Mouse (Mus musculus): ENCODE measurements around the gene Itgav.

The Itgav gene

GRCm38 (mm10) chr2:83723921-83724826, at the start of gene Itgav:
Gene Itgav, plus strand, starts transcription at chr2:83724397.
- DNase-seq = peak; percentile 84

- DNase-seq = no peak
Observed at GRCm38 (mm10) chr2:83674421-83674820, 49.8 kb upstream of the Itgav start.

GRCm38 (mm10) chr2:83674896-83675295, 49.3 kb upstream of the Itgav start:
- no peak for DNase-seq

GRCm38 (mm10) chr2:83675681-83676080, 48.5 kb upstream of the Itgav start:
- DNase-seq = no peak

GRCm38 (mm10) chr2:83676226-83676870, 47.8 kb upstream of the Itgav start:
- no peak for DNase-seq

- DNase-seq = no peak
Observed at GRCm38 (mm10) chr2:83681332-83681731, 42.9 kb upstream of the Itgav start.

GRCm38 (mm10) chr2:83681785-83682184, 42.4 kb upstream of the Itgav start:
- no peak for DNase-seq

- DNase-seq = no peak
Observed at GRCm38 (mm10) chr2:83682282-83682681, 41.9 kb upstream of the Itgav start.

GRCm38 (mm10) chr2:83683731-83684519, 40.3 kb upstream of the Itgav start:
- DNase-seq = no peak

GRCm38 (mm10) chr2:83684691-83685090, 39.5 kb upstream of the Itgav start:
- no peak for DNase-seq

GRCm38 (mm10) chr2:83690372-83690771, 33.8 kb upstream of the Itgav start:
- DNase-seq = no peak

- no peak for DNase-seq
Observed at GRCm38 (mm10) chr2:83692651-83693545, 31.3 kb upstream of the Itgav start.

- DNase-seq = no peak
Observed at GRCm38 (mm10) chr2:83694061-83694460, 30.1 kb upstream of the Itgav start.

GRCm38 (mm10) chr2:83695345-83696247, 28.6 kb upstream of the Itgav start:
- no peak for DNase-seq

GRCm38 (mm10) chr2:83698484-83698883, 25.7 kb upstream of the Itgav start:
- DNase-seq = no peak

GRCm38 (mm10) chr2:83699324-83699723, 24.9 kb upstream of the Itgav start:
- no peak for DNase-seq

GRCm38 (mm10) chr2:83700667-83701066, 23.5 kb upstream of the Itgav start:
- DNase-seq = no peak

GRCm38 (mm10) chr2:83702411-83702810, 21.8 kb upstream of the Itgav start:
- DNase-seq = no peak

- DNase-seq = no peak
Observed at GRCm38 (mm10) chr2:83705580-83706158, 18.5 kb upstream of the Itgav start.

GRCm38 (mm10) chr2:83709896-83710524, 14.2 kb upstream of the Itgav start:
- DNase-seq = no peak

Data from cerebellum, adult 8-10 months (tissue).